Mouse (Mus musculus) embryonic facial prominence, embryonic 11.5 days (tissue): ENCODE data around the gene Msl3. TPM values are rescaled to one million over a fixed set of nuclear protein-coding genes. Genes with fewer than 3 reads are reported as not detected.

Experiments
- polyA plus RNA-seq: library from polyadenylated mRNA; unstranded; fragments of >200 nt; fragmentation: Nextera tagmentation; extraction: Ambion mirVana; gene quantifications from 2 replicates; pipeline ENCODE4 v1.2.1, GENCODE M21; 2014

The Msl3 gene
- polyA plus RNA-seq, 1 experiment from 2014 or later = 45.1 TPM

Other genes with a start within 250 kb of the Msl3 start
- 0.11 and 0.40 TPM in 2 replicates for gene Frmpd4, start 96.7 kb downstream of the Msl3 start, polyA plus RNA-seq
- 1.2 and 1.8 TPM in 2 replicates for gene Arhgap6, start 121.2 kb upstream of the Msl3 start, polyA plus RNA-seq